Mouse (Mus musculus) heart, adult 8-10 months (tissue): Measurements from ENCODE around the gene Gm10282. TPM values are rescaled to one million over a fixed set of nuclear protein-coding genes. Genes with fewer than 3 reads are reported as not detected.

Experiments used
- DNase-seq: peaks from one replicate; pipeline ENCODE4 v3.0.0; 2022; ENCODE audit warnings: low spot score
- total RNA-seq, 4 experiments: library from RNA; stranded (reverse); gene quantifications; 2 replicates each; pipeline ENCODE4 v1.2.4; 2022

Gene Gm10282
- total RNA-seq, 4 experiments from 2014 or later: 5.4 to 8.3 (median 7.5) TPM

GRCm38 (mm10) chr8:72300654-72301400, 4.2 kb downstream of the Gm10282 start:
- peak; percentile 58 for DNase-seq

GRCm38 (mm10) chr8:72298928-72299327, 6.1 kb downstream of the Gm10282 start:
- no peak for DNase-seq

- DNase-seq: no peak
Observed at GRCm38 (mm10) chr8:72296561-72296960, 8.5 kb downstream of the Gm10282 start.

- peak; percentile 99 for DNase-seq
Observed at GRCm38 (mm10) chr8:72295679-72296078, 9.4 kb downstream of the Gm10282 start.

GRCm38 (mm10) chr8:72295125-72295524, 9.9 kb downstream of the Gm10282 start:
- no peak for DNase-seq

- no peak for DNase-seq
Observed at GRCm38 (mm10) chr8:72293309-72293708, 11.8 kb downstream of the Gm10282 start.

GRCm38 (mm10) chr8:72291104-72291503, 14.0 kb downstream of the Gm10282 start:
- DNase-seq: no peak

- DNase-seq: no peak
Observed at GRCm38 (mm10) chr8:72289051-72289450, 16.0 kb downstream of the Gm10282 start.

- DNase-seq: no peak
Observed at GRCm38 (mm10) chr8:72285285-72285684, 19.8 kb downstream of the Gm10282 start.

GRCm38 (mm10) chr8:72281634-72282033, 23.4 kb downstream of the Gm10282 start:
- DNase-seq: no peak

- DNase-seq: no peak
Observed at GRCm38 (mm10) chr8:72279151-72279550, 25.9 kb downstream of the Gm10282 start.

GRCm38 (mm10) chr8:72277244-72277643, 27.8 kb downstream of the Gm10282 start:
- no peak for DNase-seq

- DNase-seq: no peak
Observed at GRCm38 (mm10) chr8:72273807-72274206, 31.3 kb downstream of the Gm10282 start.

GRCm38 (mm10) chr8:72273111-72273770, 31.8 kb downstream of the Gm10282 start:
- DNase-seq: no peak

- DNase-seq: no peak
Observed at GRCm38 (mm10) chr8:72272361-72272760, 32.7 kb downstream of the Gm10282 start.

- no peak for DNase-seq
Observed at GRCm38 (mm10) chr8:72271691-72272090, 33.4 kb downstream of the Gm10282 start.

- no peak for DNase-seq
Observed at GRCm38 (mm10) chr8:72271051-72271660, 33.9 kb downstream of the Gm10282 start.

GRCm38 (mm10) chr8:72270606-72271005, 34.5 kb downstream of the Gm10282 start:
- DNase-seq: no peak

GRCm38 (mm10) chr8:72268356-72268755, 36.7 kb downstream of the Gm10282 start:
- peak; percentile 96 for DNase-seq

- DNase-seq: no peak
Observed at GRCm38 (mm10) chr8:72267106-72267505, 38.0 kb downstream of the Gm10282 start.

- no peak for DNase-seq
Observed at GRCm38 (mm10) chr8:72266671-72267070, 38.4 kb downstream of the Gm10282 start.

GRCm38 (mm10) chr8:72265342-72265741, 39.7 kb downstream of the Gm10282 start:
- DNase-seq: peak; percentile 84

- DNase-seq: no peak
Observed at GRCm38 (mm10) chr8:72263451-72263850, 41.6 kb downstream of the Gm10282 start.
